In the genomic region with DNA sequence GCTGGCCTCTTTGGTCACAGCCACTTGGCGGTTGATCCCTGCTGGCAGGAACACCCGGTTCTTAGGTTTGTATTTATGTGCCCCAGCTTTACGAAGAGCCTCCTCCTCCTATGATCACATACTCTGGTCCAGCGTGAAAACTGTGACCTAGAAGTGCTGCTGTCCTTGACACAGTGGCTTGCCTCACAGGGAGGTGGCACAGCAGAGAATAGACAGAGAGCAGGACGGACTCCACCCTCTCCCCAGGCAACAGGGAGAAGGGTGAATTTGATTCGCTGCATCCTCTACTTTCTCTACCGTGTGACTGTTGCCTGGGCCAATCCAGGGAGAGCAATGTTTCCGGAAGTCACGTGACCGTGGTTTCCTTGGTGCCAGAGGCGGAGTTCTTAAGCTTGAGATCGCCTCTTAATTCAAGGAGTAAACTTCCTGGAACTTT, we compare ENCODE assay signal across 8 mouse cellular contexts. TPM values are rescaled to one million over a fixed set of nuclear protein-coding genes. Genes with fewer than 3 reads are reported as not detected.
DNase-seq lines count a peak whose midpoint lies in the region; ATAC-seq lines count a peak whose summit lies in the region.

No protein-coding gene starts in this region.

- ATAC-seq in common myeloid progenitor, adult 5-6 weeks (replicated peaks; ENCODE audit: low read depth, poor library complexity, severe bottlenecking), result peak; percentile 61
- ATAC-seq in kidney, embryonic 16.5 days (ENCODE audit: low FRiP score, low TSS enrichment), result peak; percentile 78
- peak; percentile 81 for ATAC-seq in lung, embryonic 15.5 days (ENCODE audit: borderline replicate concordance, extremely low read depth, low FRiP score, low TSS enrichment)
- ATAC-seq in neural tube, embryonic 15.5 days (ENCODE audit: low FRiP score), result peak; percentile 55; the same call in 1 of the 2 replicates

- H3K27ac ChIP-seq in heart, embryonic 10.5 days, result peak overlapping the region; percentile 88
- peak overlapping the region; percentile 8; the same call in 1 of the 2 replicates for H3K27ac ChIP-seq in kidney, embryonic 16.5 days (ENCODE audit: low read length)
- H3K27ac ChIP-seq in lung, embryonic 15.5 days, result peak overlapping the region; percentile 45
- no peak overlapping the region for H3K27ac ChIP-seq in neural tube, embryonic 15.5 days (replicated peaks)

- peaks cover 33% of the 10 kb centered on the region for H3K4me1 ChIP-seq in heart, embryonic 10.5 days
- H3K4me1 ChIP-seq in kidney, embryonic 16.5 days (ENCODE audit: insufficient read depth, low read length), result peaks cover 23% of the 10 kb centered on the region
- peaks cover 34% of the 10 kb centered on the region for H3K4me1 ChIP-seq in lung, embryonic 15.5 days
- H3K4me1 ChIP-seq in neural tube, embryonic 15.5 days, result no peaks in the 10 kb centered on the region

- H3K27me3 ChIP-seq in heart, embryonic 10.5 days (ENCODE audit: insufficient read depth, poor library complexity, severe bottlenecking), result peaks cover 10% of the 10 kb centered on the region
- H3K27me3 ChIP-seq in kidney, embryonic 16.5 days (ENCODE audit: insufficient read depth, low read length), result no peaks in the 10 kb centered on the region
- no peaks in the 10 kb centered on the region for H3K27me3 ChIP-seq in lung, embryonic 15.5 days
- peaks cover under 1% of the 10 kb centered on the region for H3K27me3 ChIP-seq in neural tube, embryonic 15.5 days (replicated peaks)

- peak; percentile 56 for DNase-seq in thymus, postnatal 4 days
- no peak for DNase-seq in thymus, postnatal 25 days
- peak; percentile 96 for DNase-seq in heart, embryonic 10.5 days (ENCODE audit: low spot score)
- DNase-seq in urinary bladder, adult 18-20 months (ENCODE audit: low spot score in 2 of 2), result no peak

- H3K4me3 ChIP-seq in heart, embryonic 10.5 days, result peak overlapping the region; percentile 40
- 0 out of 2 replicates have a peak overlapping the region, but pooled peaks have one; percentile 3 for H3K4me3 ChIP-seq in kidney, embryonic 16.5 days (ENCODE audit: low read length)
- no peak overlapping the region for H3K4me3 ChIP-seq in lung, embryonic 15.5 days
- H3K4me3 ChIP-seq in neural tube, embryonic 15.5 days (replicated peaks), result no peak overlapping the region

- H3K4me2 ChIP-seq in kidney, embryonic 16.5 days (replicated peaks; ENCODE audit: low read depth, low read length), result peak overlapping the region; percentile 21
- H3K4me2 ChIP-seq in lung, embryonic 15.5 days, result peak overlapping the region; percentile 34
- peak overlapping the region; percentile 38 for H3K4me2 ChIP-seq in neural tube, embryonic 15.5 days

- H3K9ac ChIP-seq in kidney, embryonic 16.5 days (replicated peaks; ENCODE audit: low read length), result no peak overlapping the region
- no peak overlapping the region for H3K9ac ChIP-seq in lung, embryonic 15.5 days
- no peak overlapping the region for H3K9ac ChIP-seq in neural tube, embryonic 15.5 days (replicated peaks)

- 20% methylated on average over 12 of the region's 12 CpGs for WGBS in heart, embryonic 10.5 days
- WGBS in kidney, embryonic 16.5 days, result 27% methylated on average over 12 of the region's 12 CpGs
- 24% methylated on average over 12 of the region's 12 CpGs for WGBS in lung, embryonic 15.5 days
- 30% methylated on average over 12 of the region's 12 CpGs for WGBS in neural tube, embryonic 15.5 days

- H3K9me3 ChIP-seq in heart, embryonic 10.5 days, result no peaks in the 10 kb centered on the region
- H3K9me3 ChIP-seq in kidney, embryonic 16.5 days (ENCODE audit: low read length), result no peaks in the 10 kb centered on the region
- H3K9me3 ChIP-seq in lung, embryonic 15.5 days, result no peaks in the 10 kb centered on the region
- no peaks in the 10 kb centered on the region for H3K9me3 ChIP-seq in neural tube, embryonic 15.5 days (replicated peaks)

- peaks cover 8% of the 10 kb centered on the region for H3K36me3 ChIP-seq in heart, embryonic 10.5 days
- H3K36me3 ChIP-seq in kidney, embryonic 16.5 days (ENCODE audit: insufficient read depth, low read length), result no peaks in the 10 kb centered on the region
- H3K36me3 ChIP-seq in lung, embryonic 15.5 days, result no peaks in the 10 kb centered on the region
- H3K36me3 ChIP-seq in neural tube, embryonic 15.5 days, result peaks cover 2% of the 10 kb centered on the region; the same call in 1 of the 2 replicates

RNA-seq across cellular contexts. Expression of a gene that starts 7.0 kb away (rescaled TPM):
- total RNA-seq in common myeloid progenitor, adult 5-6 weeks (2017), result 0.58 TPM in 1 of 2 replicates, not detected in the other
- polyA plus RNA-seq in heart, embryonic 10.5 days (2016; fragmentation: Nextera tagmentation; extraction: Ambion mirVana), result 0.90 and 1.5 TPM in 2 replicates
- polyA plus RNA-seq in kidney, embryonic 16.5 days (2015; fragmentation: Nextera tagmentation; extraction: Ambion mirVana), result 52.5 and 55.8 TPM in 2 replicates
- polyA plus RNA-seq in lung, embryonic 15.5 days (2015; fragmentation: Nextera tagmentation; extraction: Ambion mirVana), result 38.2 and 40.1 TPM in 2 replicates
- polyA plus RNA-seq in neural tube, embryonic 15.5 days (2015; fragmentation: Nextera tagmentation; extraction: Ambion mirVana), result 0.47 and 5.2 TPM in 2 replicates

RNA-seq across cellular contexts. Expression of a gene that starts 8.8 kb away (rescaled TPM):
- 24.8 and 31.9 TPM in 2 replicates for total RNA-seq in common myeloid progenitor, adult 5-6 weeks (2017)
- 69.3 and 72.6 TPM in 2 replicates for polyA plus RNA-seq in heart, embryonic 10.5 days (2016; fragmentation: Nextera tagmentation; extraction: Ambion mirVana)
- polyA plus RNA-seq in kidney, embryonic 16.5 days (2015; fragmentation: Nextera tagmentation; extraction: Ambion mirVana), result 38.0 TPM in 2 replicates
- 30.4 and 34.3 TPM in 2 replicates for polyA plus RNA-seq in lung, embryonic 15.5 days (2015; fragmentation: Nextera tagmentation; extraction: Ambion mirVana)
- 30.8 and 35.8 TPM in 2 replicates for polyA plus RNA-seq in neural tube, embryonic 15.5 days (2015; fragmentation: Nextera tagmentation; extraction: Ambion mirVana)

RNA-seq across cellular contexts. Expression of a gene that starts 18.6 kb away (rescaled TPM):
- 38.2 and 47.8 TPM in 2 replicates for total RNA-seq in common myeloid progenitor, adult 5-6 weeks (2017)
- polyA plus RNA-seq in heart, embryonic 10.5 days (2016; fragmentation: Nextera tagmentation; extraction: Ambion mirVana), result 68.3 and 84.3 TPM in 2 replicates
- 83.7 and 88.3 TPM in 2 replicates for polyA plus RNA-seq in kidney, embryonic 16.5 days (2015; fragmentation: Nextera tagmentation; extraction: Ambion mirVana)
- polyA plus RNA-seq in lung, embryonic 15.5 days (2015; fragmentation: Nextera tagmentation; extraction: Ambion mirVana), result 65.8 and 67.2 TPM in 2 replicates
- polyA plus RNA-seq in neural tube, embryonic 15.5 days (2015; fragmentation: Nextera tagmentation; extraction: Ambion mirVana), result 82.4 and 85.7 TPM in 2 replicates

RNA-seq across cellular contexts. Expression of a gene that starts 47.8 kb away (rescaled TPM):
- total RNA-seq in common myeloid progenitor, adult 5-6 weeks (2017), result 3.2 and 3.6 TPM in 2 replicates
- 20.1 and 21.9 TPM in 2 replicates for polyA plus RNA-seq in heart, embryonic 10.5 days (2016; fragmentation: Nextera tagmentation; extraction: Ambion mirVana)
- 21.2 and 25.1 TPM in 2 replicates for polyA plus RNA-seq in kidney, embryonic 16.5 days (2015; fragmentation: Nextera tagmentation; extraction: Ambion mirVana)
- 15.7 and 17.9 TPM in 2 replicates for polyA plus RNA-seq in lung, embryonic 15.5 days (2015; fragmentation: Nextera tagmentation; extraction: Ambion mirVana)
- polyA plus RNA-seq in neural tube, embryonic 15.5 days (2015; fragmentation: Nextera tagmentation; extraction: Ambion mirVana), result 13.0 and 15.8 TPM in 2 replicates

Comparison
In these comparisons a context has a peak if more than half of its experiments do, and no peak if none do; other contexts are left out.
1. DNase-seq: peak in thymus, postnatal 4 days (single experiment) and heart, embryonic 10.5 days (single experiment); none in thymus, postnatal 25 days (single experiment) and urinary bladder, adult 18-20 months (0 of 2).
2. H3K4me3 ChIP-seq: peak in heart, embryonic 10.5 days (single experiment) and kidney, embryonic 16.5 days (single experiment); none in lung, embryonic 15.5 days (single experiment) and neural tube, embryonic 15.5 days (single experiment).
3. Peak in every context shown above with its lines, with median percentiles within 50 percentile points of each other: ATAC-seq and H3K4me2 ChIP-seq.